Mouse (Mus musculus) brain, embryonic 14.5 days (tissue): ENCODE data around the gene Kremen1. TPM values are rescaled to one million over a fixed set of nuclear protein-coding genes. Genes with fewer than 3 reads are reported as not detected.

ENCODE experiments used
- DNase-seq: peaks from one replicate; pipeline ENCODE4 v3.0.0-alpha.2; 2011; ENCODE audit warnings: low read depth
- CTCF ChIP-seq: fragments of 200-500 bp; IDR thresholded peaks from 2 replicates; pipeline ENCODE4 v1.5.1; 2012; ENCODE audit warnings: inconsistent platforms, mild to moderate bottlenecking, moderate library complexity, borderline replicate concordance; ENCODE audit not compliant: insufficient read depth, insufficient read length; ENCODE audit errors: extremely low read depth
- POLR2A ChIP-seq: fragments of 200-500 bp; IDR thresholded peaks from 2 replicates; pipeline ENCODE4 v1.6.1; 2012; ENCODE audit warnings: mild to moderate bottlenecking, inconsistent platforms, borderline replicate concordance; ENCODE audit not compliant: poor library complexity, insufficient read depth, insufficient read length, severe bottlenecking; ENCODE audit errors: extremely low read depth
- polyA plus RNA-seq: library from polyadenylated mRNA; depleted of rRNA; stranded (reverse); fragments of >200 nt; gene quantifications from 2 replicates; pipeline ENCODE4 v1.2.3, GENCODE M21; 2012

Kremen1 gene
- polyA plus RNA-seq, 1 experiment, result 11.4 TPM

- TF ChIP-seq POLR2A (no peak), CTCF (no peak)
- DNase-seq, result no peak
These were observed 19.6 kb upstream of the Kremen1 start for GRCm38 (mm10) chr11:5280932-5281331.

- no peak for DNase-seq
- TF ChIP-seq CTCF (no peak), POLR2A (no peak)
These were observed 17.1 kb upstream of the Kremen1 start for GRCm38 (mm10) chr11:5278463-5278862.

- DNase-seq, result peak; percentile 30
- TF ChIP-seq POLR2A (no peak), CTCF (no peak)
These were observed 16.1 kb upstream of the Kremen1 start for GRCm38 (mm10) chr11:5277307-5277971.

GRCm38 (mm10) chr11:5275216-5275615, 13.9 kb upstream of the Kremen1 start:
- TF ChIP-seq POLR2A (no peak), CTCF (no peak)
- no peak for DNase-seq

GRCm38 (mm10) chr11:5272536-5273234, 11.3 kb upstream of the Kremen1 start:
- no peak for DNase-seq
- TF ChIP-seq CTCF (no peak), POLR2A (no peak)

GRCm38 (mm10) chr11:5272066-5272360, 10.7 kb upstream of the Kremen1 start:
- TF ChIP-seq CTCF, result no peak
- TF ChIP-seq POLR2A, result no peak
- DNase-seq, result no peak

- TF ChIP-seq POLR2A (no peak), CTCF (no peak)
- DNase-seq, result peak; percentile 58
These were observed 10.1 kb upstream of the Kremen1 start for GRCm38 (mm10) chr11:5271274-5272065.

GRCm38 (mm10) chr11:5269846-5270461, 8.6 kb upstream of the Kremen1 start:
- TF ChIP-seq POLR2A, result no peak
- no peak for TF ChIP-seq CTCF
- no peak for DNase-seq

- DNase-seq, result no peak
- TF ChIP-seq CTCF (no peak), POLR2A (no peak)
These were observed 4.4 kb upstream of the Kremen1 start for GRCm38 (mm10) chr11:5265764-5266163.

GRCm38 (mm10) chr11:5263078-5263730, 1.8 kb upstream of the Kremen1 start:
- DNase-seq, result no peak
- TF ChIP-seq POLR2A (no peak), CTCF (no peak)

- TF ChIP-seq CTCF, result no peak
- TF ChIP-seq POLR2A, result no peak
- DNase-seq, result peak; percentile 59
These were observed 357 bp downstream of the Kremen1 start for GRCm38 (mm10) chr11:5260942-5261459.

GRCm38 (mm10) chr11:5259944-5260598, 1.3 kb downstream of the Kremen1 start:
- no peak for DNase-seq
- TF ChIP-seq POLR2A (no peak), CTCF (no peak)

- DNase-seq, result no peak
- TF ChIP-seq CTCF (no peak), POLR2A (no peak)
These were observed 3.3 kb downstream of the Kremen1 start for GRCm38 (mm10) chr11:5258036-5258435.
